Mouse (Mus musculus): ENCODE measurements around the gene Rimklb.

GRCm38 (mm10) chr6:122478062-122478461 is 20.5 kb downstream of the Rimklb start:
- TF ChIP-seq CTCF (IDR thresholded peaks at IDR 0.05; ENCODE audit: extremely low read depth, insufficient read depth, insufficient read length, insufficient replicate concordance) (no peak), POLR2A (IDR thresholded peaks at IDR 0.05; ENCODE audit: low read depth, low read length) (no peak)

Measured in spleen, adult 2 months (tissue).